Mouse (Mus musculus): ENCODE results near the gene Smad1.

The Smad1 gene

DNA sequence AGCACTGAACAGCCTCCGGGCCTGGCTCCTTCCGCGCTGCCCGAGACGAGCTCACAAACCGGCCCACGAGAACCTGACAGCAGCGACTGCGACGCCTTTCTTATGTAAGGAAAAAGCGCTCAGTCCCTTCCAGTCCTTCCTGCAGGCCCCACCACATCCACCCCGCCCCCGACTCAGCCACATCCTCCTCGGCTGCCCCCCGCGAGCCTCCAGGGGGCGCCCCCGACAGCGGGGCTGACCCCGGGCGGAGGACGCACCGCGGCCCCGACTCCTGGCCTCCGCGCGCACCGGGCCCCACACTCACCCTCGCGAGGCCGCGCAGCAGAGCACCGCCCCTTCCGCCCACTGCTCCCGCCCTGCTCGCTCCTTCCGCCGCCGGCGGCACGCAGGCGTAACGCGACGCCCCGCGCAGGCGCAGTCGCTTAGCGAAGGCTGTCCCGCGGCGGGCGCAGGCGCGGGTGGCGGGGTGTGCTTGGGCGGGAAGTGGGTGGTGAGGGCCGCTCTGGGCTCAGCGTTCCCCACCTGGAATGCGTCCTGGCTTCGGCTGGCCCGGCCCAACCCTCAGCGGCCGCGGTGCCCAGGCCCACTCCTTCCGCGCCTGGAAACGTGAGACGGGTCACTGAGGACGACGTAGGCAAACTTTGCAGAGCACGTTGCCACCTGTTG is 104.6 kb downstream of the Smad1 start, which contains the start of gene Mmaa:
Mmaa (minus strand) TSS at position 328 of the 666 bp plus-strand sequence.
- DNase-seq: peak; percentile 97 to 98

GRCm38 (mm10) chr8:79293841-79294240 is 105.5 kb downstream of the Smad1 start:
- no peak for DNase-seq

- no peak for DNase-seq
These were observed 106.5 kb downstream of the Smad1 start for GRCm38 (mm10) chr8:79292712-79293264.

GRCm38 (mm10) chr8:79289592-79289991 is 109.7 kb downstream of the Smad1 start:
- DNase-seq: no peak

- no peak for DNase-seq
These were observed 110.6 kb downstream of the Smad1 start for GRCm38 (mm10) chr8:79288681-79289080.
